Mouse (Mus musculus): ENCODE results near the gene Erbb2. TPM values are rescaled to one million over a fixed set of nuclear protein-coding genes. Genes with fewer than 3 reads are reported as not detected.
A peak's percentile ranks its signal among the peaks of the same experiment; 100 is the strongest.

Erbb2 gene
- polyA plus RNA-seq, 1 experiment from 2014 or later = 64.0 TPM

- peaks cover 21% of the 10 kb centered on the region for H3K4me1 ChIP-seq
- H3K9me3 ChIP-seq (replicated peaks) = no peaks in the 10 kb centered on the region
- H3K9ac ChIP-seq = peak overlapping the region; percentile 50; the same call in 1 of the 2 replicates
- peaks cover 18% of the 10 kb centered on the region for H3K27me3 ChIP-seq
- H3K36me3 ChIP-seq = no peaks in the 10 kb centered on the region
- 0 out of 2 replicates have a peak, but pooled peaks have one; percentile 9 for ATAC-seq (ENCODE audit: insufficient number of reproducible peaks, low FRiP score, low TSS enrichment, low read depth)
- 5% methylated on average over 26 of the region's 30 CpGs for WGBS
- peak overlapping the region; percentile 93 for H3K4me2 ChIP-seq (replicated peaks)
- peak overlapping the region; percentile 62 for H3K4me3 ChIP-seq (replicated peaks)
- H3K27ac ChIP-seq (replicated peaks) = no peak overlapping the region
Observed at GRCm38 (mm10) chr11:98458121-98458990, 46.1 kb downstream of the Erbb2 start.

- peaks cover 21% of the 10 kb centered on the region for H3K4me1 ChIP-seq
- H3K9me3 ChIP-seq (replicated peaks) = no peaks in the 10 kb centered on the region
- peaks cover 18% of the 10 kb centered on the region for H3K27me3 ChIP-seq
- ATAC-seq (ENCODE audit: insufficient number of reproducible peaks, low FRiP score, low TSS enrichment, low read depth) = no peak
- H3K4me2 ChIP-seq (replicated peaks) = no peak overlapping the region
- no peaks in the 10 kb centered on the region for H3K36me3 ChIP-seq
- H3K27ac ChIP-seq (replicated peaks) = no peak overlapping the region
- 12% methylated on average over 11 of the region's 11 CpGs for WGBS
- no peak overlapping the region for H3K9ac ChIP-seq
- H3K4me3 ChIP-seq (replicated peaks) = no peak overlapping the region
Observed at GRCm38 (mm10) chr11:98459071-98459741, 46.9 kb downstream of the Erbb2 start.

- peaks cover 18% of the 10 kb centered on the region for H3K27me3 ChIP-seq
- WGBS = 80% methylated on average over 9 of the region's 9 CpGs
- no peak overlapping the region for H3K9ac ChIP-seq
Observed at GRCm38 (mm10) chr11:98459860-98460259, 47.6 kb downstream of the Erbb2 start.

GRCm38 (mm10) chr11:98461109-98461720 is 48.9 kb downstream of the Erbb2 start:
- H3K4me3 ChIP-seq (replicated peaks) = no peak overlapping the region
- H3K9me3 ChIP-seq (replicated peaks) = no peaks in the 10 kb centered on the region
- peaks cover 18% of the 10 kb centered on the region for H3K27me3 ChIP-seq
- no peaks in the 10 kb centered on the region for H3K36me3 ChIP-seq
- 46% methylated on average over 6 of the region's 6 CpGs for WGBS
- no peak overlapping the region for H3K27ac ChIP-seq (replicated peaks)
- no peak overlapping the region for H3K4me2 ChIP-seq (replicated peaks)
- peaks cover 21% of the 10 kb centered on the region for H3K4me1 ChIP-seq
- ATAC-seq (ENCODE audit: insufficient number of reproducible peaks, low FRiP score, low TSS enrichment, low read depth) = no peak
- H3K9ac ChIP-seq = no peak overlapping the region

More at GRCm38 (mm10) chr11:98459860-98460259, 47.6 kb downstream of the Erbb2 start:
- no peak for ATAC-seq (ENCODE audit: insufficient number of reproducible peaks, low FRiP score, low TSS enrichment, low read depth)
- Histone ChIP-seq H3K27ac (replicated peaks) (no peak overlapping the region), H3K9me3 (replicated peaks) (no peaks in the 10 kb centered on the region), H3K4me3 (replicated peaks) (no peak overlapping the region), H3K36me3 (no peaks in the 10 kb centered on the region), H3K4me1 (peaks cover 21% of the 10 kb centered on the region), H3K4me2 (replicated peaks) (no peak overlapping the region)

GRCm38 (mm10) chr11:98462255-98462654 is 50.0 kb downstream of the Erbb2 start:
- 90% methylated on average over 6 of the region's 6 CpGs for WGBS
- Histone ChIP-seq H3K4me3 (replicated peaks) (no peak overlapping the region), H3K9me3 (replicated peaks) (no peaks in the 10 kb centered on the region), H3K36me3 (no peaks in the 10 kb centered on the region), H3K27ac (replicated peaks) (no peak overlapping the region), H3K9ac (no peak overlapping the region), H3K4me2 (replicated peaks) (no peak overlapping the region), H3K27me3 (peaks cover 18% of the 10 kb centered on the region), H3K4me1 (peaks cover 18% of the 10 kb centered on the region)
- ATAC-seq (ENCODE audit: insufficient number of reproducible peaks, low FRiP score, low TSS enrichment, low read depth) = no peak

- Histone ChIP-seq H3K27me3 (peaks cover 7% of the 10 kb centered on the region), H3K4me3 (replicated peaks) (no peak overlapping the region), H3K9ac (no peak overlapping the region), H3K4me1 (0 out of 2 replicates have a peak, but pooled peaks cover 4% of the 10 kb centered on the region), H3K9me3 (replicated peaks) (no peaks in the 10 kb centered on the region), H3K4me2 (replicated peaks) (no peak overlapping the region), H3K36me3 (no peaks in the 10 kb centered on the region), H3K27ac (replicated peaks) (no peak overlapping the region)
- no peak for ATAC-seq (ENCODE audit: insufficient number of reproducible peaks, low FRiP score, low TSS enrichment, low read depth)
- 86% methylated on average over 9 of the region's 9 CpGs for WGBS
Observed at GRCm38 (mm10) chr11:98463911-98464310, 51.6 kb downstream of the Erbb2 start.

GRCm38 (mm10) chr11:98464516-98464915 is 52.2 kb downstream of the Erbb2 start:
- no peak overlapping the region for H3K27ac ChIP-seq (replicated peaks)
- 71% methylated on average over 6 of the region's 6 CpGs for WGBS
- H3K9ac ChIP-seq = no peak overlapping the region
- H3K36me3 ChIP-seq = no peaks in the 10 kb centered on the region
- ATAC-seq (ENCODE audit: insufficient number of reproducible peaks, low FRiP score, low TSS enrichment, low read depth) = no peak
- no peak overlapping the region for H3K4me2 ChIP-seq (replicated peaks)
- no peaks in the 10 kb centered on the region for H3K4me1 ChIP-seq
- no peak overlapping the region for H3K4me3 ChIP-seq (replicated peaks)
- no peaks in the 10 kb centered on the region for H3K9me3 ChIP-seq (replicated peaks)
- peaks cover 1% of the 10 kb centered on the region for H3K27me3 ChIP-seq

- no peak for ATAC-seq (ENCODE audit: insufficient number of reproducible peaks, low FRiP score, low TSS enrichment, low read depth)
- no peak overlapping the region for H3K27ac ChIP-seq (replicated peaks)
Observed at GRCm38 (mm10) chr11:98469761-98470714, 57.8 kb downstream of the Erbb2 start.

GRCm38 (mm10) chr11:98470795-98471194 is 58.5 kb downstream of the Erbb2 start:
- Histone ChIP-seq H3K9me3 (replicated peaks) (no peaks in the 10 kb centered on the region), H3K4me1 (no peaks in the 10 kb centered on the region; the same call in 1 of the 2 replicates), H3K27me3 (no peaks in the 10 kb centered on the region), H3K36me3 (no peaks in the 10 kb centered on the region), H3K4me3 (replicated peaks) (no peak overlapping the region), H3K27ac (replicated peaks) (no peak overlapping the region), H3K9ac (no peak overlapping the region), H3K4me2 (replicated peaks) (no peak overlapping the region)
- no peak for ATAC-seq (ENCODE audit: insufficient number of reproducible peaks, low FRiP score, low TSS enrichment, low read depth)
- 78% methylated on average over 6 of the region's 6 CpGs for WGBS

More at GRCm38 (mm10) chr11:98469761-98470714, 57.8 kb downstream of the Erbb2 start:
- Histone ChIP-seq H3K4me1 (no peaks in the 10 kb centered on the region; the same call in 1 of the 2 replicates), H3K27me3 (no peaks in the 10 kb centered on the region), H3K9me3 (replicated peaks) (no peaks in the 10 kb centered on the region), H3K36me3 (no peaks in the 10 kb centered on the region), H3K4me3 (replicated peaks) (no peak overlapping the region), H3K9ac (no peak overlapping the region), H3K4me2 (replicated peaks) (no peak overlapping the region)
- WGBS = 44% methylated on average over 22 of the region's 22 CpGs

- Histone ChIP-seq H3K4me1 (no peaks in the 10 kb centered on the region; the same call in 1 of the 2 replicates), H3K4me3 (replicated peaks) (no peak overlapping the region), H3K36me3 (no peaks in the 10 kb centered on the region), H3K9ac (no peak overlapping the region), H3K4me2 (replicated peaks) (no peak overlapping the region), H3K9me3 (replicated peaks) (no peaks in the 10 kb centered on the region), H3K27me3 (no peaks in the 10 kb centered on the region), H3K27ac (replicated peaks) (no peak overlapping the region)
- no peak for ATAC-seq (ENCODE audit: insufficient number of reproducible peaks, low FRiP score, low TSS enrichment, low read depth)
- WGBS = 64% methylated on average over 4 of the region's 4 CpGs
Observed at GRCm38 (mm10) chr11:98472696-98473095, 60.4 kb downstream of the Erbb2 start.
